Mouse (Mus musculus): ENCODE results near the gene Rasa2. TPM values are rescaled to one million over a fixed set of nuclear protein-coding genes. Genes with fewer than 3 reads are reported as not detected.

Rasa2 gene
- total and polyA plus RNA-seq, 2 experiments from 2014 or later: 14.0 to 23.2 TPM

- no peaks in the 10 kb centered on the region for H3K36me3 ChIP-seq (ENCODE audit: insufficient read depth)
Measured at GRCm38 (mm10) chr9:96639451-96639850, 8.0 kb upstream of the Rasa2 start.

GRCm38 (mm10) chr9:96638508-96638907, 7.1 kb upstream of the Rasa2 start:
- H3K9me3 ChIP-seq (ENCODE audit: low read length): no peaks in the 10 kb centered on the region
- H3K4me2 ChIP-seq (ENCODE audit: low read depth): no peak overlapping the region
- ATAC-seq (no peak), DNase-seq (no peak)
- TF ChIP-seq CTCF (IDR thresholded peaks at IDR 0.05; ENCODE audit: low read depth): no peak
- H3K27me3 ChIP-seq (ENCODE audit: insufficient read depth, low read length): no peaks in the 10 kb centered on the region
- 84% methylated on average over 7 of the region's 7 CpGs for WGBS
- no peak overlapping the region for H3K9ac ChIP-seq
- no peaks in the 10 kb centered on the region for H3K36me3 ChIP-seq (ENCODE audit: insufficient read depth)
- no peak overlapping the region for H3K4me3 ChIP-seq (ENCODE audit: low read depth, low read length)
- H3K27ac ChIP-seq (ENCODE audit: low read depth, low read length): no peak overlapping the region
- no peaks in the 10 kb centered on the region for H3K4me1 ChIP-seq (ENCODE audit: insufficient read depth)

More at GRCm38 (mm10) chr9:96639451-96639850, 8.0 kb upstream of the Rasa2 start:
- no peaks in the 10 kb centered on the region for H3K9me3 ChIP-seq (ENCODE audit: low read length)
- no peak overlapping the region for H3K27ac ChIP-seq (ENCODE audit: low read depth, low read length)
- no peak overlapping the region for H3K4me2 ChIP-seq (ENCODE audit: low read depth)
- WGBS: 70% methylated on average over 7 of the region's 7 CpGs
- peak; percentile 69 for ATAC-seq
- no peak for TF ChIP-seq CTCF (IDR thresholded peaks at IDR 0.05; ENCODE audit: low read depth)
- no peak overlapping the region for H3K9ac ChIP-seq
- H3K4me3 ChIP-seq (ENCODE audit: low read depth, low read length): no peak overlapping the region
- no peaks in the 10 kb centered on the region for H3K4me1 ChIP-seq (ENCODE audit: insufficient read depth)
- DNase-seq: peak; percentile 37
- no peaks in the 10 kb centered on the region for H3K27me3 ChIP-seq (ENCODE audit: insufficient read depth, low read length)

- no peak for DNase-seq
- Histone ChIP-seq H3K36me3 (ENCODE audit: insufficient read depth) (no peaks in the 10 kb centered on the region), H3K4me1 (ENCODE audit: insufficient read depth) (no peaks in the 10 kb centered on the region), H3K9ac (no peak overlapping the region), H3K4me3 (ENCODE audit: low read depth, low read length) (no peak overlapping the region), H3K27ac (ENCODE audit: low read depth, low read length) (no peak overlapping the region), H3K9me3 (ENCODE audit: low read length) (no peaks in the 10 kb centered on the region), H3K27me3 (ENCODE audit: insufficient read depth, low read length) (no peaks in the 10 kb centered on the region), H3K4me2 (ENCODE audit: low read depth) (no peak overlapping the region)
- ATAC-seq: no peak
- WGBS: 61% methylated on average over 7 of the region's 7 CpGs
- TF ChIP-seq CTCF (IDR thresholded peaks at IDR 0.05; ENCODE audit: low read depth): no peak
Measured at GRCm38 (mm10) chr9:96637157-96637548, 5.7 kb upstream of the Rasa2 start.

GRCm38 (mm10) chr9:96636423-96637156, 5.2 kb upstream of the Rasa2 start:
- no peak for ATAC-seq
- Histone ChIP-seq H3K4me2 (ENCODE audit: low read depth) (no peak overlapping the region), H3K4me3 (ENCODE audit: low read depth, low read length) (no peak overlapping the region), H3K9ac (no peak overlapping the region), H3K27ac (ENCODE audit: low read depth, low read length) (no peak overlapping the region), H3K9me3 (ENCODE audit: low read length) (no peaks in the 10 kb centered on the region), H3K27me3 (ENCODE audit: insufficient read depth, low read length) (no peaks in the 10 kb centered on the region), H3K4me1 (ENCODE audit: insufficient read depth) (no peaks in the 10 kb centered on the region), H3K36me3 (ENCODE audit: insufficient read depth) (no peaks in the 10 kb centered on the region)
- DNase-seq: no peak
- WGBS: 45% methylated on average over 9 of the region's 9 CpGs
- no peak for TF ChIP-seq CTCF (IDR thresholded peaks at IDR 0.05; ENCODE audit: low read depth)

GRCm38 (mm10) chr9:96635899-96636298, 4.5 kb upstream of the Rasa2 start:
- Histone ChIP-seq H3K4me2 (ENCODE audit: low read depth) (no peak overlapping the region), H3K27ac (ENCODE audit: low read depth, low read length) (no peak overlapping the region), H3K9me3 (ENCODE audit: low read length) (no peaks in the 10 kb centered on the region), H3K27me3 (ENCODE audit: insufficient read depth, low read length) (no peaks in the 10 kb centered on the region), H3K4me3 (ENCODE audit: low read depth, low read length) (no peak overlapping the region), H3K9ac (no peak overlapping the region), H3K4me1 (ENCODE audit: insufficient read depth) (no peaks in the 10 kb centered on the region), H3K36me3 (ENCODE audit: insufficient read depth) (no peaks in the 10 kb centered on the region)
- TF ChIP-seq CTCF (IDR thresholded peaks at IDR 0.05; ENCODE audit: low read depth): no peak
- 77% methylated on average over 3 of the region's 3 CpGs for WGBS
- ATAC-seq: no peak
- no peak for DNase-seq

- no peaks in the 10 kb centered on the region for H3K9me3 ChIP-seq (ENCODE audit: low read length)
- no peaks in the 10 kb centered on the region for H3K4me1 ChIP-seq (ENCODE audit: insufficient read depth)
- no peak overlapping the region for H3K4me2 ChIP-seq (ENCODE audit: low read depth)
- TF ChIP-seq CTCF (IDR thresholded peaks at IDR 0.05; ENCODE audit: low read depth): no peak
- no peak overlapping the region for H3K27ac ChIP-seq (ENCODE audit: low read depth, low read length)
- H3K36me3 ChIP-seq (ENCODE audit: insufficient read depth): no peaks in the 10 kb centered on the region
- no peak overlapping the region for H3K9ac ChIP-seq
- 77% methylated on average over 6 of the region's 6 CpGs for WGBS
- DNase-seq: no peak
- no peak overlapping the region for H3K4me3 ChIP-seq (ENCODE audit: low read depth, low read length)
- ATAC-seq: no peak
- no peaks in the 10 kb centered on the region for H3K27me3 ChIP-seq (ENCODE audit: insufficient read depth, low read length)
Measured at GRCm38 (mm10) chr9:96635176-96635575, 3.8 kb upstream of the Rasa2 start.

- Histone ChIP-seq H3K4me3 (ENCODE audit: low read depth, low read length) (no peak overlapping the region), H3K27me3 (ENCODE audit: insufficient read depth, low read length) (no peaks in the 10 kb centered on the region), H3K27ac (ENCODE audit: low read depth, low read length) (no peak overlapping the region), H3K4me1 (ENCODE audit: insufficient read depth) (no peaks in the 10 kb centered on the region), H3K4me2 (ENCODE audit: low read depth) (no peak overlapping the region), H3K9ac (no peak overlapping the region), H3K36me3 (ENCODE audit: insufficient read depth) (no peaks in the 10 kb centered on the region), H3K9me3 (ENCODE audit: low read length) (no peaks in the 10 kb centered on the region)
- WGBS: 94% methylated on average over 2 of the region's 2 CpGs
- no peak for TF ChIP-seq CTCF (IDR thresholded peaks at IDR 0.05; ENCODE audit: low read depth)
- ATAC-seq: no peak
- no peak for DNase-seq
Measured at GRCm38 (mm10) chr9:96633771-96634170, 2.4 kb upstream of the Rasa2 start.

Data from forebrain, postnatal 0 days (tissue).